Mouse (Mus musculus) cortical plate, adult 2 months (tissue): ENCODE data around the gene C2cd4a.

Experiments
- CTCF ChIP-seq: fragments of 200-500 bp; IDR thresholded peaks from 2 replicates; pipeline ENCODE4 v1.5.1; 2011; ENCODE audit warnings: mild to moderate bottlenecking, control low read depth, low read length; ENCODE audit not compliant: insufficient read depth; ENCODE audit errors: extremely low read depth
- POLR2A ChIP-seq: fragments of 200-500 bp; IDR thresholded peaks from 2 replicates; pipeline ENCODE4 v1.6.1; 2011; ENCODE audit warnings: mild to moderate bottlenecking, low read length, control low read depth; ENCODE audit not compliant: insufficient read depth; ENCODE audit errors: extremely low read depth

DNA sequence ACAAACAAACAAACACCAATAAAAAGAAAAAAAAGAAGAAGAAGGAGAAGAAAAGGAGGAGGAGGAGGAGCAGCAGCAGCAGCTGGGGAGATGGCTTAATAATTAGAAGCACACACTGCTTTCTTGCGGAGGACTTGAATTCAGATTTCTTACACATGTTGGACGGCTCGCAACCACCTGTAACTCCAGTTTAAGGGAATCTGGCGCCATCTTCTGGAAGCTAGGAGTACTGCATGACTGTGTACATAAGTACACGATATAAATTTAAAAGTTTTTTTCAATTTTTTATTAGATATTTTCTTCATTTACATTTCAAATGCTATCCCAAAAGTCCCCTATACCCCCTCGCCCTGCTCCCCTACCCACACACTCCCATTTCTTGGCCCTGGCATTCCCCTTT lies 29.9 kb downstream of the C2cd4a start:
- peak; percentile 54 for TF ChIP-seq CTCF
- TF ChIP-seq POLR2A, result no peak
